Mouse (Mus musculus) liver, embryonic 14.5 days (tissue): ENCODE measurements at regions not wholly inside any gene's neighbourhood (a gene's known extent, or its start where the extent isn't known, plus 50 kb on each side); places are given as distances from the start of the nearest gene placed in this dataset.

Experiments
- CTCF ChIP-seq: IDR thresholded peaks from 2 replicates; pipeline ENCODE4 v1.5.1; 2016; ENCODE audit warnings: antibody characterized with exemption, low read depth, control low read depth
- EP300 ChIP-seq: IDR thresholded peaks from 2 replicates; pipeline ENCODE4 v1.6.1; 2016; ENCODE audit warnings: antibody characterized with exemption, low read depth

GRCm38 (mm10) chr13:107933598-107934571 is 110.4 kb upstream of the Smim15 start:
- TF ChIP-seq CTCF (no peak), EP300 (no peak)
